Mouse (Mus musculus) embryo, embryonic 9.5 days (tissue): ENCODE measurements around the gene Prdm16.
A peak's percentile ranks its signal among the peaks of the same experiment; 100 is the strongest.

ENCODE experiments used
- DNase-seq: peaks from one replicate; pipeline ENCODE4 v3.0.0-alpha.2; 2017; ENCODE audit errors: extremely low spot score

The Prdm16 gene

GRCm38 (mm10) chr4:154273000-154273399 is 363.7 kb downstream of the Prdm16 start:
- DNase-seq, result peak; percentile 56

GRCm38 (mm10) chr4:154269520-154269919 is 367.2 kb downstream of the Prdm16 start:
- peak; percentile 33 for DNase-seq

- no peak for DNase-seq
These were observed 369.2 kb downstream of the Prdm16 start for GRCm38 (mm10) chr4:154267511-154267910.
